Mouse (Mus musculus) natural killer cell, adult 2 months (primary cell): ENCODE results near the gene Olfr455.

Experiments
- DNase-seq, 2 experiments: peaks; one replicate each; pipeline ENCODE4 v3.0.0; 2022; ENCODE audit warnings: low spot score in 2 of 2

The Olfr455 gene

DNA sequence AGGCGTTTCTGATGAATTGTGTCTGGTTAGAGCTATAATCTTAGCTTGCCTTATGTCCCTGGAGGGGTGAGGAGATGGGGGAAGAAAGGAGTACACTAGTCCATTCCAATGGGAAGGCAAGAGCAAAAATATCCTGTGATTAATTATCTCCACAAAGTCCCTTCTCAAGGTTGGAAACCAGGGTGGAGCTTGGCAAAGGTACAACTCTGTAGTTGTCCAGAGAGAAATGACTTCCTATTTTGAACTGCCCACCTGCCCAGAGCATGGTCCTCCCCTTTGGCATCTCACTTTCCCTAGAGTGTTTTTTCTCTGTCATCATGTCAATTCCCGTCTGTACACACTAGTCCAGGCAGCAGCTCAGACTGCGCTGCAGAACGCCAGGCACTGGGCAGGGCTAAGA, at the start of gene Olfr455:
Gene Olfr455 (minus strand): TSS at position 127 of the 400 bp plus-strand sequence.
- no peak for DNase-seq

DNA sequence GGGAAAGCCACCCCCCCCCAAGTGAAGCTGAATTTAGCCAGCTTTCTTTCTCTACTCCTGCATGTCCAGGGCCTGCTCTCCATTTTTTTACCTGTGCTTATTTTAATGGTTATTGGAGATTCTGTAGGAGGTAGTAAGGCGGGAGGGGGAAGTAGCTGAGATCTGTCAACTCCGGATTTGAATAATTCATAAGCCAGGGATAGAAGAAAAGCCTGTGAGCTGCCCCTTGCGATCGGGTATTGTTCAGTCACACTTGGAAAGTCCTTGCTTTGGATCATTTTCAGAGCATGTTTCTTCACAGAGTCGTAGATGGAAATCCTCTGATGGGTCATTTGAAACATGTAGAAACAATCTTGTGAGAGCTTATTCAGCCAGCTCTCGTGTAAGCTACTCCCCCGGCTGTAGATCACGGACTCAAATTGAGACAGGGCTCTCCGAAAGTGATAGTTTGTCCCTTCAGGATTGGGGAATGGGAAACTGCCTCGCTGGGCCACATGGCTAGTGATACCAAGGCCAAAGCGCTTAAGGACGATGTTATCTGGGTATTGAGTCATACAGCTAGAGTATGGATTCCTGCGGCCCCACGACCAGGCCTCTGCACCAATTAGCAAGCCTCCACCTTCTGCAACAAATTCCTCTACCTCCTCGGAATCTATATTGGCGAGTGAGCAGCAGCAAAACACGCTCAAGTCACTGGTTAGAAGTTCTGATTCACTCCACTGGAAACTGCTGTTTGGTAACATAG, 45.9 kb upstream of the Olfr455 start:
- no peak for DNase-seq

DNA sequence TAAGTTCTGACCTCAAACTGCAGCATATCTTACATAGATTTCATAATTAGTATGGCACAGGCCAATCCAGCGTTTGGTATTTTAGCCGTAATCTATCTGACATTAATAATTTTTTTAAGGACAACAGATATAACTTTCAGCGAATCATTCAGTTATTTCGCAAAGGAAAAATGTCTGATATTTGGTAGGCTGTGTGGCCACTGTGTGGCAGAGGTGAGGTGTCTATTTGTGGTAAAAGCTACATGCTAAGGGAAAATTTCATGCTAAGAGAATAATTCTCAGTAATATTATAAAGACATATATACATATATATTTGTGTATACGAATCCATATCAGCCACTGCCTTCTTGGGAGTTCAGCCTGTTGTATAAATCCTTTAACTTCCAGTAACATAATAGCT, 39.2 kb upstream of the Olfr455 start:
- no peak for DNase-seq

DNA sequence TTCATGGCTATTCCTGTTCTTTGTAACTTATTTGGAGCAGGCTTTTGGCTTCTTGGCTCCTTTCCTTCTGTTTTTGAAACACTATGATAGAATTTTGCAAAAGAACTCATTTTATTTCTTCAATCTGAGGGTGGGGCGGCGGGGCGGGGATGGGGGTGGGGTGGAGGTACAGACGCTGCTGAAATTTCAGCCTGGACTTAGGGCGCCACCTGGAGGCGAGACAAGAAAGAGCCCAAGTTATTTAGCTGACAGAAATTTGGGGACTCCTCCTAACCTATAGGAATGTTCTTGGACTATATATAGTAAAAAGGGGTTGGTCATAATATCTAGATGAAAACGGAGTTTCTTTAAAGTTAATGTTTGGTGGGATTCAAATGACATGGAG, 36.1 kb upstream of the Olfr455 start:
- peak; percentile 1 to 34 for DNase-seq

DNA sequence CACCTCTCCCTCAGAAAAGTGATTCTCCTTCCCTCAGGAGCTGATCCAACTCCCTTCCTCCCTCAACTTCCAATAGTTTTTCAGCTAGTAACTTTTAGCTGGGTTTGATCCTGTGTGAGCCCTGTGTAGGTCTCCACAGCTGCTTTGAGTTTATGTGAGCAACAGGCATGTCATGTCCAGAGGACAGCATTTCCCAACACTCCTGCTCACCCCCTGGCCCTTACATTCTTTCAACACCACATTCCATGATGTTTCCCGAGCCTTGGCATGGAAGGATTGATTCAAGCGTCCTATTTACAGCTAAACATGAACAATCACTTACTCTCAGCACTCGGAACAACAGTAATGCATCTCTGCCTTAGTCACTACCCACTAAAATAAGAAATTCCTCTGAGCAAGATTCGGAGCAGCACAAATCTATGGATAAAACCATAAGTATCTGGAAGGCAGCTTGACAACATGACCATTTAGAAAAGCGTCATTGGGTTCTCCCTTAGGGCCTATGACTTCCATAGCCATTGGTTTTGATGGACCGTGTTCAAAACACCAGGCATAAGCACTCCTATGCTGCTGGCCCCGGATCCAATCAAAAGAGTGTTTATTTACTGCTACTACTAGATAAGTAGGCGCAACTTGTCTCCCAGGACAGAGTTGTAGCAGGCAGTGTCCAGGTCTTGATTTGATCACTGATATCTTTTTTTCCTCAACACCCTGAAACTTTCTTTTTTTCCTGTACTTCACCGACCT, 35.5 kb upstream of the Olfr455 start:
- no peak for DNase-seq

DNA sequence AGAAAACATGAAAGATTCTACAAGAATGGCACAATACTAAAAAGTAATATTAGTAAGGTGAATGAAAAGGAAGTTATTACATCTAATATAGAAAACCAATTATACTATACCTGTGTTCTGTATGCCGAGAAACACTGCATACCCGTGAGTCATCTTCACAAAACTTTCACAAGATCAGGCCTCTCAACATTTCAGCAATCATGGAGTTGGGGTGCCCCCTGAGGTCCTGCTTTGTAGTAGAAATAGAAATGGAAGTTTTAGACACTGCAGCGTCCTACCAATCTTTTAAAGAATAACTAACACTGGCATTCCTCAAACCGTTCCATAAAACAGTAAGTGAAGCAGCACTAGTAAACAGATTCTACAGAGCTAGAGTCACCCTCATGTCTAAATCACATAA, 31.3 kb upstream of the Olfr455 start:
- no peak for DNase-seq

DNA sequence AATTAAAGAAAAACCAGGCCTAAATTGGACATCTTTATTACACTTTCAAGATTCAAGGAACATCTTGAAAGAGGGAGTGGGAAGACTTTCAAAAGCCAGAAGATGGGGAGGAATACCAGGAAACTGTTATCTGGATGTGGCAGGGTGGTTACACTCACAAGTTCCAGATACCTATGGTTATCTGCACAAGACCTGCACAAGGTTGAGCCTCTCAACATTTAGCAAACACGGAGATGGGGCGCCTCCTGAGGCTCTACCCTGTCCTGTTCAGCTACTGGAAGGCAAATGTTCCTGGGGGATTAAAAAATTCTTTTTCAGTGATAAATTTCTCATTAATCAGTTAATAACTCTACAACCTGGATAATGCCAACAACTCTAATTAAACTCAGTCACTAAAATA, 30.0 kb upstream of the Olfr455 start:
- DNase-seq, result no peak

DNA sequence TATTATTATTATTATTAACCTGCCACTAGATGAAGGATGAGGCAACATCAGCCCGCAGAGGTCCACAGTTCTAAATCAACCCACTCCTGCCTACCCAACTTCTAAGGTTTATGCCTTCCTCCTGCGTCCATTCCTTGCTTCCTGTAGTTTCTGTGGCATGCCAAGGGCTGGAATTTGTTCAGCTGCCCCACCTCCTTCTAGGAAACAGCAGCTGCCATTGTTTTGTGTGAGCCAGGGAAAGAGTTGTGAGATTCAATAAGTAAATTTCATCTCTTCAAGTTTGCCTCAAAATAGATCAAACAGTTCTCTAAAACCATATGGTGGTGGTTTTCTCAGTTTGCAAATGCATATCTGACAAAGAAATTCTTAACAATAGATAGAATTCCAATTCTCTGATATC, 20.8 kb upstream of the Olfr455 start:
- no peak for DNase-seq

DNA sequence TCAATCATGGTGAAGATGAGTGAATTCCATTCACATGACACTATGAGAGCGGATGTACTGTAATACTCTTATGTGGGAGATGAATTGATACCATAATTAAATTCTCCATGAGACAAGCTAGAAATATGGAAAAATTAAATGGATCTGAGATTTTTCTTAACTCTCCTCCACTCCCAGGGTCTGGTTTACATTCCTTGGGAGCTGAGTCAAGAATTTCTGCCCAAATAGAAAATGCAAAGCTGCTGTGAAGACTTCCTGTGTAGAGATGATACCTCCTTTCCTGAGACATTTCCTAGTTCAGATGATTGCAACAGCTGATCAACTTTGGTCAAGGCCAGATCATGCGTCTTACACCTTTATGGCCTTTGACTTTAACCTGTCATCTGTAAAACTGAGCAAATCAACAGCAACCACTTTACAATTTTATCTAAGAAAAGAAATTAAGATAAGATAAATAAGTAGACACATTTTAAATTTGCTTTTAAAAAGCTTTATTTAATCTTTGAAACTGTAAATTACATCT, 18.8 kb upstream of the Olfr455 start:
- DNase-seq, result no peak

DNA sequence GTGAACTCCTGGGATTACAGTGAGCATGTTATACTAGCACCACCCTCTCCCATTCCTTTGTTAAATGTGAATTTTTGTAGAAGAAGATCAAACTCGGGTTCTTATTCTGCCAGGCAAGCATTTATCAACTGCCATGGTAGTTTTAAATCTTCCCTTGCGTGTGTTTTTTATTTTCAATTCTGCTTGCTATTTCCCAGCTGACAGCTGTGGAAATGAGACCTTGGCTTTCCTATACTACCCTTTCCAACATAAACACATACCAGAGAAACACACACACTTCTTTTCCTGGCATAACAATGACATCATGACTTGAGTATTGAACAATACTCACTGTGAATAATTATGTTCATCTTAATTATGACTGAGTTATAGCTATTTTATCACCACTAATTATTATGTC, 14.9 kb upstream of the Olfr455 start:
- no peak for DNase-seq

DNA sequence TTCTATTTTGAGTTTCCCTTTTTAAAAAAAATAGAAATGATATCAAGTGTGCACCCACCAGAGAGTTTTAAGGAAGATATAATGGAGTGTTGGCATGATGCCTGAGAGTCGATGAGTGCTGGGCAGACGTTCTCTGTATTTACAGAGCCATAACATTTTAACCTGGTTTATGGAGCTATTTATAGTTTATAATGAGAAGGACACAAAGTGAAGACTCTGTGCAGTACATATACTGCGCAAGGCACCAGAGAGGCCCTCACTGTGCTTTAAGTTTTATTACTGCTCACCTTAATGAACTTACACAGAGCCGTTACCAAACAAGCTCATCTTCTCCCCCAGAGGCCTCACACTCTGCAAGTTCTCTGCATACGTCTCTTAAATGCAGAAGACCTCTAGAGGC, 13.5 kb upstream of the Olfr455 start:
- DNase-seq, result no peak

DNA sequence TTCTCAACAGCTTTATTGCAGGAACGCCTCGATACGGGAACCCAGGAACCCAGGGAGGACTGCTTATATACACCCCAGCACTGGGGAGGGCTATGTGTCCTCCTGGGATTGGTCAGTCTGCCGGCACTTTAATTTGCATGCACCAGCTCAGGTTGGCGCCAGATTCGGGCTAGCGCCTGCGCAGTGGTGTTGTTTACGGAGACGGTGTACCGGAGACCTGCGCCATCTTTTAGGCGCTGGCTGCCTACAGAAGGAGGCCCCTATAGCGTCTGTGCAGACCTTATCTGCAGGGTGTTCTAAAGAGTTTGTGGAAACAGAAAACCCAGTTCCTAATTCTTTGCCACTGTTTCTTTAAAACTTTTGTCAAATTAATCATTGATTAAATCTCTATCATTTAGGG, 11.3 kb upstream of the Olfr455 start:
- DNase-seq, result no peak

DNA sequence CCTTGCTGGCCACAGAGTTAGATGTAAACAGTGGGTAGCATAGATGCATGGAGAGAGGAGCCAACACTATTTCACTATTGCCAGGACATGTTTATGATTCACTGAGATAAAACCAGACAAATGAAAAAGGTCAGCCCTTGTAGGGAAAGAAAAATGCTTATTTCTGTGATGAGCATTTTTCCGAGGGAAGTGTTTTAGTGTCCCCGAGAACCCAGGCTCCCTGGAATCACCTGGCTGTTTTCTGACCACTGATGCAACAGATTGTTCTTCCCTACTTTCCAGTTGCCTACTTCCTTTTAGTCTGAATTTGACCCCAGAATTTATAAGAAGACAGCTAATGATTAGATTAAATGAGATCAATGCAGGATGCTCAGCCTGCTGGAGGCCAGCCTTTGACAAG, 1.2 kb downstream of the Olfr455 start:
- DNase-seq, result no peak

DNA sequence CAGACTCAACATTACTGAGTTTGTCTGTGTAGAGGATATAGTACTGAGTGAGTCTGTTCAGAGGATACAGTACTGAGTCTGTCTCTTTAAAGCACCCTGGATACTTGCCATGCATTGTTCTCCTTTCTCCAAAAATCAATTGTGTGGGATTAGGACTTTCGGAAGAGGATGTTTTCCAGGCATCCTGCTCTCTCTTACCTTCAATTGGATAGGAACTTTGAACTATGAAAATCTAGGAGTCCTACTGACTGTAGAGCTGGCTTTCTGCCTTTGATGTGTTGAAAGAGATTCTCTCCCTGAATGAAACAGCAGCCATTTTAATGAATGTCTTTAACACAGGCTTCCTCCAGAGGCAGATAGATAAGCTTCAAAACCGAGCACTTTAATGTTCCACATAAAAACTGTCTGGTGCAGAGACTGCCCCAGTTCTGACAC, 1.9 kb downstream of the Olfr455 start:
- no peak for DNase-seq

DNA sequence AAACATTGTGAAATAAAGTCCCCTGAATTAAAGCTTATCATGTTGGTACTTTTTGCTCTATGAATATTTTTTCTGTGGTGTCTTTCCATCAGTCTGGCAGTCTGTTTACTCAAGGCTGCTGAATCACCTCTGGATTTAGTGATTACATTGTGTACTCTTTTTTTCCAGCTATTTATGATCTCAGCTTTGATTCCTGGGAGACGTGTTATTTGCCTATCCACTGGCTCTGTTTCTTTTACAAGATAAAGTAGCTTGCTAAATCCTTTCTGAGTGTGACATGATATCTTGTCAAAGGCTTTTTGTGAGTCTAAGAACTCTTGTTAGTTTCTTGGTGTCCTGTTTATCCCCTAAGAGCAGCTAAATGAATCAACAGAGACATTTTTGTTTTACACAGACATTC, 2.5 kb downstream of the Olfr455 start:
- DNase-seq, result no peak

DNA sequence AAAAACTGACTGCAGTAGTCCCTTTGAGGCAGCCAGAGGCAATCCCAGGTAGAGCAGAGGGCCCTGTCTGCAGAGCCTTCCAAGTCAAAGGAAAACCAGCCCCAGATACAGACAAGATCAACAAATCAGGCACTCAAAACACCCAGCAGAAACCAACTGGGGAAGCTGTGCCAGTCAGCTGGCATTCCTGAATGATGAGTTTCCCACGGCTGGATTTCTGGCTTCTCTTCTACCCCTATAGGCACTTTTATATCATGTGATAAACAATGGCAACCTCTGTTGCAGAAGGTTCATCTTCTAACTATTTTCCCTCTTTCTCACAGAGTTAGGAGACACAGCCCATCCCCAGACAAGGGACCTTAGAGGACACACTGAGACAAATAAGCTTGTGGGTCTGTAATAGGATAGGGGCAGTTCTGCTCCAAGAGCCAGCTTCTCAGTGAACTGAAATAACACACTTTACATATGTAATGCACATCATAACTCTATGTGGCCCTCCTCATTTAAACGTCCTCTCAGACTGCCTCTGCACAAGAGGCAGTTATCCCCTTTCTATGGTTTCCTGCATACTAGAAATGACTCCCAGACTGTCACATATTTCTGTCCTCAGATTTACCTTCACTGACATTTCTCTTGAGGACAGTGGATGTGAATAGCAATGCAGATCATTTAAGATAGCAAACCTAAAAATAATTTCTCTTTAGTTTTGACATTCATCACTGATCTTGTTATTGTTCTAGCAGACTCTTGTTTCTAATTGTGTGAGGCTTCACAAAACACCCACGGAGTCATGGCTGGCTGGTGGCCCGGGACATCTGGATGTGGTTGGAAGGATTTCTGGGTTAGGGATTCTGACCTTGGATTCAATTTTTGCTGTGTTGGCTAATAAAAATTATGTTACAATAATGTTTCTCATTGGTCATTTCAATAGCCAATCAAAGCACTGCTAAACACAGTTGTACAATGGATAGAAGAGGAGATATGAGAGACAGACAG, 5.1 kb downstream of the Olfr455 start:
- no peak for DNase-seq

DNA sequence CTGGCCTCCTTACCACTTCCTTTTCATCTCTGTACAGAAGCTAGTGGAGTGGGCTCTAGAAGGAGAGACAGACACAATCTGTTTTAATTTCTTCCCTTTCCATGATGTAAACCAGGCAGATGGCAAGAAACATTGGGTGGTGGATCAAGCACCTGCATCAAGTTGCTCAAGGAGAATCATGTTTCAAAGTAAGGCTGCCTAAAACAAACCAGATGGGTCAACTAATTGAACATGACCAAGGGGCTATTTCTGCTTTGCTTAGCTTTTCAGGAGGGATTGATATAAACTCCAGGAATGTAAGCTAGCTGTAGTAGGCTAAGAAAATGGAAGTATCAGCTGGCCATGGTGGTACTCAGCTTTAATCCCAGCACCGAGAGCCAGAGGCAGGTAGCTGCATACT, 6.7 kb downstream of the Olfr455 start:
- DNase-seq, result no peak

DNA sequence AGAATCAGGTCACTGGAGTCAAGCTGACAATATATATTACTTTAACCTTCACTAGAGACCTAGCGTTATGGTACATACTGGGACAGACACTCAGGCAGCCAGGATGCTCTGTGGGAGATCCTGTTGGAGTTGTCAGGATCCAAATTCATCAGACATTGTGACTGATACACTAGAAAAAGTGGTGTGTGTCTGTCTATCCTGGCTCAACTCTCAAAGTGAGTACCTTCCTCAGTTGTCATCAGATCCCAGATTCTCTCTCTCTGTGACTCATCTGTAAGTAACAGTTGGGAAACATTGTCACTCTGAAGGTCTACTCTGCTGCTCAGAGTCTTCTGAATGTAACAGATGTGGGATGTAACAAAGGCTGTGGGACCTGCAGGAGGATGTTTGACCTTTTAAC, 7.7 kb downstream of the Olfr455 start:
- DNase-seq, result no peak

DNA sequence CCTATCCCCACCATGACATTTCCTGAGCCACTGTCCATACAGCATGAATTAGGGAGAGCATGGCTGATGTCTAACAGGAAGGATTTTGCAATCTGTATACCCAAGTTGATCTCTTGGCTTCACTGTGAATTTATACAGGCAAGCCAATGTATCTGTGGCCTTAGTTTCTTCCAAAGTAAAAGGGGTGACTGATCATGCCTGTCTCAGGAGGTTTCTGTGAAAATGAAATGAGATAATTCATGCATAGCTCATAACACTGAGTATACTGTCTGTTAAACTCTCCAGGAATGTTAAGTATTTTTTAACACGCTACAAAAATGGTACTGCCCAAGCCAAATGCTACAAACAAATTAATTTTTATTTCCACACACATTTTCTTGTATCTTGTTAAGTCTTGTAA, 33.9 kb downstream of the Olfr455 start:
- no peak for DNase-seq

DNA sequence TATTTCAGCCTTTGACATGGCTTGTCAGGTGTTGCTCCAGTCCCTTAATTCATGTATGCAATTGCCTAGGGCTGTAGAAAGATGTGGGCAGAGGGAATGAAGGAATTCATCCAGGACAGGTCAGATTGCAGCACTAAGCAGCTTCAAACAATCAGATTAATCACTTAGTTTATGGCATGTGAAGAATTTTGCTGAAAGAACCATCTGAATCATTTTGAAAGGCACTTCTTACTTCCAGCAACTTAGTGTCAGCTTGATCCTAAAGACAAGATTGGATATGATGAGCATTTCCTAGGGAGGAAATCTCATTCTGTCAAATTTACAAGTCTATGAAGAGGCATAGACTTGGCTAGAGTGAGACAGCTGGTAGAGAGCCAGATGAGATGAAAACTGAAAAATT, 38.1 kb downstream of the Olfr455 start:
- DNase-seq, result no peak

DNA sequence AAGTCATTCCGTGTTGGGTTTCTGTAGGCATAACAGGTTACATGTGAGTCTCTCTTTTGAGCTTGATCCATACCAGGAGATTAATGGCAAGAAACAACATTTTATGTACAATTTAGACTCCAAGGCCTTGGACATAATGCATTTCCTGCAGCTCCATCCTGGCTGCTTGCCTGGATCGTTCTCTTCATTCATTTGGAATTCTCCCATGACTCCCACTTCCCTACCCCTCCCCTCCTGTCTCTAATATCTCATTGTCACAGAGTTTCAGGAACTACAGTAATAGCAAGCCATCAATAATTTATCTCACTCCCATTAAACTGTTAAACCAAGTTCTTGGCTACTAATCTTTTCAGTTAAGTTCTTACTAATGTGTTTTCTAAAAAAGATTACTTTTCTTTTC, 43.9 kb downstream of the Olfr455 start:
- DNase-seq, result no peak

DNA sequence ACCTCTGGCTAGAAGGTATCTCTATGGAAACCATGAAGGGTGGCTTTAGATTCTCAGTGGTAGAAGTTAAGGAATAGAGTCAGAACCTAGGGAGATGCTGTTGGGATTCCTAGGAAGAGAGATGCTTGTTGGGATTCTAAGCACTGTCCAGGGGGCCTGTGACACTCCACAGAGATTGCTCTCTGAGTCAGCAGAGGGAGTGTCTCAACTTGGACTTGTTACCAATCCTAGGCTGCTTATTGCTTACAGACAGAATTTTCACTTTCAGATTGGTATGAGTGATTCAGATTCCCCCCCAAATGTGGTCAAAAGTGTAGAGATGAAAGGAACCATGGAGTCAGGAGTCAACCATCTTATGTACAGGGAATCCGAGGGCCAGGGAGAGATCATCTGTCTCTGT, 57.7 kb downstream of the Olfr455 start:
- no peak for DNase-seq
